Mouse (Mus musculus) CD4-positive helper T cell, adult 2 months (primary cell): ENCODE measurements around the gene Ankrd10.
"Not testable (repeated sequence)": the region's sequence is repeated elsewhere in the genome, so short reads cannot be mapped to it uniquely, and the experiment has no call there.

Source experiments
- DNase-seq: peaks from one replicate; pipeline ENCODE4 v3.0.0-alpha.2; 2012; ENCODE audit warnings: low read depth, missing footprints, low spot score

Gene Ankrd10

DNA sequence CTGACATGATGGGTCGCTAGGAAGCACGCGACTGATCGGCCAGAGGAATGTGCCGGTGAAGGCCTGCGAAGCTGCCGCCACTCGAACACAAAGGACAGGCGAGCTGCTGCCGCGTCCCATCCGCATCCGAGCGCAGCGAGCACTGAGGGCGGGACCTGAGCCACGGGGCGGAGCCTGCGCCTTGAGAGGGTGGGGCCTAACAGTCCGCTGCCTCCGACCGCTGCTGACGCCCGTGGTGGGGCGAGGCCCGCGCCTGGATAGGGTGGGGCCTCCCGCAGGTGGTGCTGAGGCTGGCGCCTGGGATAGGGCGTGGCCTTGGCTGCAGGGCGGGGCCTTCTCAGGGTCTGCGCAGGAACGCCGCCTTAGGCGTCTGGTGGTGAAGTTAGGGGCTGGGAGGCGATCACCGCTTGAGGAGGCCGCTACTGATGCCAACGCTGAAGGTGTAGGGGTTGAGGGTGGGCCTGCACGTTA is at the start of gene Ankrd10:
Gene Ankrd10, minus strand, starts transcription at position 147 of the 471 bp plus-strand sequence.
- DNase-seq: peak; percentile 98

- no peak for DNase-seq
Measured at GRCm38 (mm10) chr8:11684558-11684957, 49.0 kb upstream of the Ankrd10 start.

DNA sequence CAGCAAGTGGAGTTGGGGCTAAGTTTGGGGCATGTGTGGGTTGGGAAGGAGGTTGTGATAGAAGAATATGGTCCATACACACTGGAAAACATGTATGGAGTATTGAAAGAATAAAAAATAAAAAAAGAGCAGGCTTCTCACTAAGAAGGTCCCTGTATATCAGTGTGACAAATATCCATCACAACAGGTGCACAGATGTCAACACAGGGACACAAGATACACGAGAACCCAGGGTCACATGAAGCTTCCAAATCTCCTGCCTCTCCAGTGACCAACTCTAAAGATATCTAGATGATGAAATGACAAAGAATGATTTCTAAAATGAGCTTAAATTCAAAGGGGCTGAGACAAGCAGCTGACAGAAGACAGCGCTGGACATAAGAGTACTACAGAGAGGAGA is 32.8 kb upstream of the Ankrd10 start:
- DNase-seq: no peak

DNA sequence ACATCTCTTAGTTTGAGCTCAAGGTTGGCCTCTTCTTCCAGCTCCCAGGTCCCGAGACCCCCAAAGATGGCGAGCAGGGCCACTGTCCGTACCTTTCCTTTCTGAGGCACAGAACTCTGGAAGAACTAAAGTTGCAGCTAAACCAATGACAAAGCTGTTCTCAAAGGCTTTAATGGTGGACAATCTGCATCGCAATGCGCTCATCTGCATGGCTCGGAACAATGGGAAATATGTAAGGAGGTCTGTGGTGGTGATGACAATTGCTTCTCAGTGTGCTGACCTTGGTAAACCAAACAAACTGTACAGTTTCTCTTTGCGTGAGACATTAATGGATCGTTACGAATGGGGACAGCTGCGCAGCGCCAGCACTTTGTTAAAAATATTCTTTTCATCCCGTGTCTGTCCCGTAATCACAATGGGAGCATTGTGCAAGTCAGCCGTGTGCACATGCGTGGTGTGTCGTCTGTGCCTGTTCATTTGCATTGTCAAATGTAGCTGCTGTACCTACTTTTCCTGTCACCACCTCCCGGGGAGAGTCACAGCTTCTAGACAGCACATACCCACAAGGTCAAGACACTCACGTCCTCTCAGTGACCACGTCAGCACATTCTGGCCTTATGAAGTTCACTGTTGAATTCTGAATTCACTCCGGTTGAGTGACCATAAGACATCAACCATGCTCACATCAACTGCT is 30.6 kb upstream of the Ankrd10 start:
- DNase-seq: not testable (repeated sequence)

GRCm38 (mm10) chr8:11661969-11662368 is 26.4 kb upstream of the Ankrd10 start:
- DNase-seq: no peak

DNA sequence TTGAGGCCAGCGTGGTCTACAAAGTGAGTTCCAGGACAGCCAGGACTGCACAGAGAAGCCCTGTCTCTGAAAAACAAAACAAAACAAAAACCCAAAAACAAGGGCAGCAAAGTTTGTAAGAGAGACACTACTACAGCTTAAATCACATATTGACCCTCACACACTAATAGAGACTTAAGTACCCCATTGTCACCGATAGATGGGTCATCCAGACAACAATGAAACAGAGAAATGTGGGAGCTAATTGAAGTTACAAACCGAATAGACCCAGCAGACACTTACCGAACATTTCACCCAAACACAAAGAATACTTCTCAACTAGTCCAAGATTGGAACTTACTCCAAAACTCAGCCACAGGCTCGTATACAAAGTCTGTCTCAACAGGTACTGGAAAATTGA is 14.5 kb upstream of the Ankrd10 start:
- no peak for DNase-seq

DNA sequence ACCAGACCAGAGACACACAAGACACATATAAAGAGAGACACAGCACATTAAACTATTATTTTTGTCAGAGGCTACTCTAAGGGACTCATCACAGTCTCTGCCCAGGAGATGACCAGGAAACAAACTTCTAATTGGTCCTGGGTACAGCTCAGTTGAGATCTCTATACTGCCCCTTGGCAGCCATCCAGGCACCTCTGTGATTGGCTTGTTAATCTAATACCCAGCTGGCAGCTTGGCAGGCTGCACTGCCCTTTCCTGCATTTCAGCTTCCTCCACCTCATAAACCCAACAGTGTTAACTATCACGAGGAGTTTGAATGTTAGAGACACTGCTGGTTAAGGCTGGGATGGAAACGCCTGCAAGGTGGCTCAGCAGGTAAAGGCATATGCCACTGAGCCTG is 7.6 kb upstream of the Ankrd10 start:
- DNase-seq: no peak

GRCm38 (mm10) chr8:11640606-11641005 is 5.0 kb upstream of the Ankrd10 start:
- no peak for DNase-seq

DNA sequence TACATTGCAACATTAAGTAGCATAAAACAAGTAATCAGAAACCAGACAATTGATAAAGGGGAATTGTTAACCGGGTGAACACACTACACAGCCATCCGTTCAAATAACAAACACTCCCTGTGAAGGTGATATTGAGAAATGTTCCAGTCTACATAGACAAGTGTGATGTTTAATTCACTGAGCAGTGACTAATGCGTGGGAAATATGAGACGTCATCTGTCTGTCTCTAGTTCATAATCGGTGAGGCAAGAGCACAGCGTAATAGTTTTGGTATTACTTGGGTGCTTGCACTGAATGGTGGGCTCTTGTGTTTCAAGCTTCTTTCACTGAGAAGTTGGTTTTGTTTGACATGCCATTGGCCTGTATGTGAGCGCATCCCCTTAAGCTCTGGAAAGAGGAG is 2.0 kb upstream of the Ankrd10 start:
- DNase-seq: no peak

GRCm38 (mm10) chr8:11636324-11637057 is 934 bp upstream of the Ankrd10 start:
- peak; percentile 83 for DNase-seq

GRCm38 (mm10) chr8:11635012-11635577 is 462 bp downstream of the Ankrd10 start:
- DNase-seq: peak; percentile 94

GRCm38 (mm10) chr8:11634331-11635011 is 1.1 kb downstream of the Ankrd10 start:
- no peak for DNase-seq

DNA sequence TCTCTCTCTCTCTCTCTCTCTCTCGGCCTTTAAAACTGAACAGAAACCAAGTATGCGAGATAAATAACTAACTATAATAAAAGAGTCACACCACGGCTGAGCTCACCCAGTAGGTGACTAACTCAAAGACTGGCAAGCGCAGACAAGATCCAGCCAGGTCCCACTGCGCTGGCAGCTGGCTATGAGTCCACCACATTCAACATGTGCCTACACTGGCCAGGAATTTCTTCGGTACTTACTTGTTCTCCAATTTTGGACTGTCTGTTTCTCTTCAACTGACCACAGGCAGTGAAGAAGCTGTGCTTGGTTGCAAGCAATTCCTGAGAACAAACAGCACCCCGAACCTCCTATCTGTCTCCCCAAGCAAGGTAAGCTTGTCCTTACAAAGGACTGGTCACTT is 2.1 kb downstream of the Ankrd10 start:
- DNase-seq: no peak

DNA sequence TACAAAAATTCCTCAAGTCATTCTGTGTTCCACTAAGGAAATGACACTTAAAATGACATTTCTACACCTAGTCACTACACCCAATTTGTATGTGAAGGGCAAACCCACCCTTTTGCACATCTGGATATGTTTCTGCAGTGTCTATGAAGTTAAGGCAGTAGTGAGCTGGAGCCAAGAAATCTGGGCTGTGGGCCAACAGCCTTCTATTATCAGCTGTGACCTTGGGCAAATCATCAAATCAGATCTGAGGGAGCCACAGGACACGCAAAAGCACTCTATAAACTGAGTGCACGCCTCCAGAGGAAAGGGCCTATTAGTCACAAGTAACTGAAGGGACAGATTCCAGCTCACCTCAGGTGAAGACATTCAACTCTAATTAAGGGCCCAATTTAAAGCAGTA is 3.2 kb downstream of the Ankrd10 start:
- no peak for DNase-seq

- no peak for DNase-seq
Measured at GRCm38 (mm10) chr8:11629206-11629605, 6.4 kb downstream of the Ankrd10 start.

- DNase-seq: no peak
Measured at GRCm38 (mm10) chr8:11628506-11629132, 6.9 kb downstream of the Ankrd10 start.

DNA sequence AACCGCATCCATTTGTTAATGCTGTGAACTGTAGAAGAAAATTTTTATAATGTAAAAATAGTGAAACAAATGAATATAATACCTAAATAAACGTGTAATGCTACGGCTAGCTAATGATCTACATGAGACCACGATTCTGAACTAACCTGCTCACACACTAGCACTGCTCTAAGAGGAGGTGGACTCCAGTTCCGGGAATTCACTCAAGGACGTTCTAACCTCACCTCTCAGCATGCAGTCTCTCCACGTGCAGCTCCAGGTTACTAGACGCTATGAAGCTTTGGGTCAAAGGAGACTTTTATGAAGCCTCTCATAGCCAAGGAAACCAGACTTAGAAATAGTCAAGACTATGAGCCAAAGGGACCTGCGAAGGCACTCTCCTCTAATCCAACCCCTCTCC is 7.8 kb downstream of the Ankrd10 start:
- DNase-seq: no peak

DNA sequence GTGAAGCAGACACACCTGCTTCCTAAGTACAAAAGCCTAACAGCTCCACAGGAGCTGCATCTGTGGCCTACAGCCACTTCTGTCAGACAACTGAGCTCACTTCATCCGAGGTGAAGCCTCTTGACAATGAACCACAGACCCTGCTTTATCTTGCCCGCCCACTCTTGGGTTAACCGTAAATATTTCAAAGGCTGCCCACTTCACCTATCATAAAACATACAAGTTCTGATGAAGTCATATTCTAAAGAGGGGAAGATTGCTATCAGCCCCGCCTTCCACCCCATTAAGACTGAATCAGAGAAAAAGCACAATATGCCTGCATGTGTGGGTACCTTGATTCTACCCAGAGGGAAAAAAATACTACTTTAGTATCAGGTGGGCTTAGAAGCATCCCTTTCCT is 10.5 kb downstream of the Ankrd10 start:
- peak; percentile 60 for DNase-seq

- no peak for DNase-seq
Measured at GRCm38 (mm10) chr8:11619091-11619490, 16.5 kb downstream of the Ankrd10 start.

DNA sequence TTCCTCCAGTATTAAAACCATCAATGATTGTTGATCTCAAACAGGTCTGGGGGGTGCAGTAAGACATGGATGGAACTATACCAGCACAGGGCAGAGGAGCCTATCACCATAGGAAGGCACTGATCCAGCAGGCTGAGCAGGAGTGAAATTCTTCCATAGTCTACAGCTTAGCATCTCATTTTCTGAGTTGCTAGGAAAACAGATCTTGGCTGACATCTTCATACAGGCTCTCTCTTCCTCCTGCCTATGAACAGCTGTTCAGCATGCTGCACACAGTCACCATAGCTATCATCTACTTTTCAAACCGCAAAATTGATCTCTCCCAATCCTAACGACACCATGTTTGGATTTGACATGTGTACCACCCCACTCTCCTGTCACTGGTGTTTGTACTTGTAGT is 17.5 kb downstream of the Ankrd10 start:
- no peak for DNase-seq

DNA sequence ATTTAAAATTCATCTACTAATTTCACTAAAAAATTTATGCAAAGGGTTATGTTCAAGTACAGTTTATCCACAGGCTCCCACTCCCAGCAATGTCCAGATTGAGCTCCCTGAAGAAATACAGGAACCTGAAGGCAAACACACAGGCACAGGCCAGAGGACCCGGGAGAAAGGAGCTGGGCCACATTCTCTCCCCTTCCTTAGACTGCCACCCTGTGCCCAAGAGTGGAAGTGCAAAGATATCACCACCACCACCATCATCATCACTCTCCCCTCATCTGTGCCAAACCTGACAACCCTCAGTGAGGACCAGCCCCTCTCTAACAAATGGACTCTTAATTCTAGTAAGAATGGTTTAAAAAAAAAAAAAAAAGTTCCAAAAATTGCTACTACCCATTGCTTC is 19.3 kb downstream of the Ankrd10 start:
- DNase-seq: peak; percentile 42
